Mouse (Mus musculus) skeletal muscle tissue, adult 2 months (tissue): ENCODE measurements around the gene Gper1.

ENCODE experiments used
- DNase-seq: peaks from one replicate; pipeline ENCODE4 v3.0.0-alpha.2; 2012; ENCODE audit warnings: low read depth, low spot score

Gene Gper1

GRCm38 (mm10) chr5:139411117-139411516 lies 11.8 kb upstream of the Gper1 start:
- no peak for DNase-seq

- DNase-seq = no peak
These were observed 11.2 kb upstream of the Gper1 start for GRCm38 (mm10) chr5:139411665-139412314.

GRCm38 (mm10) chr5:139413545-139413944 lies 9.4 kb upstream of the Gper1 start:
- no peak for DNase-seq

- no peak for DNase-seq
These were observed 8.0 kb upstream of the Gper1 start for GRCm38 (mm10) chr5:139415001-139415400.

GRCm38 (mm10) chr5:139416942-139417341 lies 6.0 kb upstream of the Gper1 start:
- DNase-seq = no peak

GRCm38 (mm10) chr5:139417480-139417879 lies 5.5 kb upstream of the Gper1 start:
- DNase-seq = no peak

GRCm38 (mm10) chr5:139418110-139418509 lies 4.8 kb upstream of the Gper1 start:
- no peak for DNase-seq

GRCm38 (mm10) chr5:139418633-139419032 lies 4.3 kb upstream of the Gper1 start:
- DNase-seq = no peak

GRCm38 (mm10) chr5:139425198-139425597 lies 2.2 kb downstream of the Gper1 start:
- DNase-seq = no peak

- no peak for DNase-seq
These were observed 4.0 kb downstream of the Gper1 start for GRCm38 (mm10) chr5:139427001-139427400.

GRCm38 (mm10) chr5:139427989-139428388 lies 5.0 kb downstream of the Gper1 start:
- DNase-seq = no peak

GRCm38 (mm10) chr5:139429818-139430341 lies 6.9 kb downstream of the Gper1 start:
- DNase-seq = no peak

GRCm38 (mm10) chr5:139432333-139432732 lies 9.4 kb downstream of the Gper1 start:
- no peak for DNase-seq

- DNase-seq = no peak
These were observed 10.0 kb downstream of the Gper1 start for GRCm38 (mm10) chr5:139432747-139433508.

GRCm38 (mm10) chr5:139433842-139434568 lies 11.1 kb downstream of the Gper1 start:
- DNase-seq = no peak

- peak; percentile 55 for DNase-seq
These were observed 12.0 kb downstream of the Gper1 start for GRCm38 (mm10) chr5:139434940-139435339.

GRCm38 (mm10) chr5:139437769-139438168 lies 14.8 kb downstream of the Gper1 start:
- no peak for DNase-seq

GRCm38 (mm10) chr5:139438440-139438839 lies 15.5 kb downstream of the Gper1 start:
- DNase-seq = no peak

GRCm38 (mm10) chr5:139440451-139440850 lies 17.5 kb downstream of the Gper1 start:
- no peak for DNase-seq

- no peak for DNase-seq
These were observed 18.2 kb downstream of the Gper1 start for GRCm38 (mm10) chr5:139440926-139441725.

- no peak for DNase-seq
These were observed 18.7 kb downstream of the Gper1 start for GRCm38 (mm10) chr5:139441726-139442018.

GRCm38 (mm10) chr5:139442428-139442827 lies 19.5 kb downstream of the Gper1 start:
- no peak for DNase-seq
